Comparison of ENCODE assay signal across 14 mouse cellular contexts in genomic region chr17:3007234-3007633, GRCm38 (mm10).
A peak's percentile ranks its signal among the peaks of the same experiment; 100 is the strongest.
DNase-seq lines count a peak whose midpoint lies in the region; ATAC-seq and TF ChIP-seq lines count a peak whose summit lies in the region.
"Had no signal": no experiment of that assay in that cellular context is flagged by ENCODE, and none has a peak within 500 bp of the region (broad histone marks: within the 10 kb centered on the region; RNA-seq: fewer than 3 reads in every experiment).

No protein-coding gene starts in this region.

- no peak for TF ChIP-seq CTCF in hindbrain, postnatal 0 days (IDR thresholded peaks at IDR 0.05; ENCODE audit: low read depth)

- H3K4me3 ChIP-seq in hindbrain, embryonic 10.5 days, result no peak overlapping the region
- no peak overlapping the region for H3K4me3 ChIP-seq in hindbrain, postnatal 0 days (ENCODE audit: low read length)
- no peak overlapping the region for H3K4me3 ChIP-seq in liver, embryonic 12.5 days
- H3K4me3 ChIP-seq: neural tube, embryonic 13.5 days had no signal

- H3K9ac ChIP-seq in hindbrain, postnatal 0 days (replicated peaks; ENCODE audit: low read length), result no peak overlapping the region
- no peak overlapping the region for H3K9ac ChIP-seq in liver, embryonic 12.5 days
- H3K9ac ChIP-seq: neural tube, embryonic 13.5 days had no signal

- 56% methylated on average over 2 of the region's 2 CpGs for WGBS in hindbrain, embryonic 10.5 days
- WGBS in hindbrain, postnatal 0 days, result 75% methylated on average over 2 of the region's 2 CpGs
- WGBS in liver, embryonic 12.5 days (ENCODE audit: insufficient replicate concordance), result 47% methylated on average over 2 of the region's 2 CpGs

- peak; percentile 1 for DNase-seq in hindbrain, embryonic 10.5 days (ENCODE audit: low spot score)
- no peak for DNase-seq in hindbrain, postnatal 0 days (ENCODE audit: low spot score)
- peak; percentile 5 for DNase-seq in urinary bladder, adult 2 months (ENCODE audit: low spot score)
- no peak for DNase-seq in urinary bladder, postnatal 25 days (ENCODE audit: low spot score)
- no peak for DNase-seq in natural killer cell, adult 2 months (ENCODE audit: low spot score in 2 of 2)
- no peak for DNase-seq in cerebellum, adult 11 months
- DNase-seq: adrenal gland, adult 8-10 months; cerebellum, adult 9-11 months; heart, postnatal 14 days; lung, adult 18-20 months; spleen, adult 18-20 months had no signal

- no peak overlapping the region for H3K4me2 ChIP-seq in hindbrain, postnatal 0 days (ENCODE audit: low read depth, low read length)
- no peak overlapping the region for H3K4me2 ChIP-seq in liver, embryonic 12.5 days
- H3K4me2 ChIP-seq: neural tube, embryonic 13.5 days had no signal

- ATAC-seq in hindbrain, postnatal 0 days, result no peak
- ATAC-seq in liver, embryonic 12.5 days, result peak; percentile 44; the same call in 1 of the 2 replicates
- ATAC-seq: forebrain, embryonic 16.5 days had no signal

- no peaks in the 10 kb centered on the region for H3K36me3 ChIP-seq in hindbrain, embryonic 10.5 days
- no peaks in the 10 kb centered on the region for H3K36me3 ChIP-seq in hindbrain, postnatal 0 days (ENCODE audit: insufficient read depth, low read length)
- no peaks in the 10 kb centered on the region for H3K36me3 ChIP-seq in liver, embryonic 12.5 days
- H3K36me3 ChIP-seq: neural tube, embryonic 13.5 days had no signal

- peaks cover 92% of the 10 kb centered on the region for H3K9me3 ChIP-seq in hindbrain, embryonic 10.5 days
- H3K9me3 ChIP-seq in hindbrain, postnatal 0 days (ENCODE audit: low read length), result peaks cover 34% of the 10 kb centered on the region
- peaks cover 68% of the 10 kb centered on the region for H3K9me3 ChIP-seq in liver, embryonic 12.5 days (replicated peaks)

- no peaks in the 10 kb centered on the region for H3K4me1 ChIP-seq in hindbrain, embryonic 10.5 days (replicated peaks)
- no peaks in the 10 kb centered on the region for H3K4me1 ChIP-seq in hindbrain, postnatal 0 days (ENCODE audit: insufficient read depth, low read length)
- H3K4me1 ChIP-seq in liver, embryonic 12.5 days, result no peaks in the 10 kb centered on the region
- H3K4me1 ChIP-seq: neural tube, embryonic 13.5 days had no signal

- H3K27ac ChIP-seq in hindbrain, embryonic 10.5 days, result no peak overlapping the region
- H3K27ac ChIP-seq in hindbrain, postnatal 0 days, result no peak overlapping the region
- H3K27ac ChIP-seq in liver, embryonic 12.5 days, result no peak overlapping the region
- H3K27ac ChIP-seq: neural tube, embryonic 13.5 days had no signal

- H3K27me3 ChIP-seq in hindbrain, embryonic 10.5 days (ENCODE audit: insufficient read depth, poor library complexity, severe bottlenecking), result no peaks in the 10 kb centered on the region
- H3K27me3 ChIP-seq in hindbrain, postnatal 0 days (ENCODE audit: insufficient read depth, low read length), result no peaks in the 10 kb centered on the region
- H3K27me3 ChIP-seq in liver, embryonic 12.5 days (replicated peaks), result no peaks in the 10 kb centered on the region
- H3K27me3 ChIP-seq: neural tube, embryonic 13.5 days had no signal

Comparison
In these comparisons a context has a peak if more than half of its experiments do, and no peak if none do; other contexts are left out.
1. DNase-seq: peak in hindbrain, embryonic 10.5 days (single experiment) and urinary bladder, adult 2 months (single experiment); none in hindbrain, postnatal 0 days (single experiment), urinary bladder, postnatal 25 days (single experiment), natural killer cell, adult 2 months (0 of 2) and cerebellum, adult 11 months (single experiment).